Mouse (Mus musculus): ENCODE measurements around the gene Sdc4.

DNA sequence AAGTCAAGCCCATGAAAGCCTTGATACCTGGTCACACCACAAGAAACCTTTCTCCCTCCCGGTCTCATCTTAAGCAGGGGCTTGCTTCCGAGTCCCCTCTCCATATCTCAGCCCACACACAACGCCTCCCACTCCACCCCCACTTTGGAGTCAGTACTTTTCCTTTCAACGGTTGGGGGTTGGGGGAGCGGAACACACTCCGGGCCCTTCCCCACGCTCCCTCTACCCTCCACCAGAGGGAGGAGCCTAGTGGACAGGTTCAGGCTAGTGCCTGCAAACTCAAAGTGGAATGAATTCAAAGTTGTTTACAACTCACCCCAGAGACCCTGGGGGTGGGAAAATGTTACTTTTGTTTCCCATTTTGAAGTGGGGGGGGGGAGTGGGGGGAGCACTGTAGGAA is 13.0 kb downstream of the Sdc4 start:
- TF ChIP-seq POLR2A (IDR thresholded peaks at IDR 0.05; ENCODE audit: borderline replicate concordance, low read depth, low read length) (no peak), CTCF (IDR thresholded peaks at IDR 0.05; ENCODE audit: low read depth, low read length) (no peak)
